29 mouse cellular contexts compared by ENCODE assay signal in genomic region chr1:139174058-139174832, GRCm38 (mm10).
DNase-seq lines count a peak whose midpoint lies in the region; ATAC-seq and TF ChIP-seq lines count a peak whose summit lies in the region.
"Had no signal": no experiment of that assay in that cellular context is flagged by ENCODE, and none has a peak within 500 bp of the region (broad histone marks: within the 10 kb centered on the region; RNA-seq: fewer than 3 reads in every experiment).

No protein-coding gene starts in this region.

- H3K36me3 ChIP-seq in intestine, embryonic 14.5 days (ENCODE audit: control insufficient read depth, insufficient read depth, low read length) = peaks cover 7% of the 10 kb centered on the region; the same call in 1 of the 2 replicates
- peaks cover 15% of the 10 kb centered on the region for H3K36me3 ChIP-seq in intestine, postnatal 0 days (ENCODE audit: control insufficient read depth, insufficient read depth)
- H3K36me3 ChIP-seq in lung, embryonic 16.5 days (ENCODE audit: control insufficient read depth, insufficient read depth, low read length) = no peaks in the 10 kb centered on the region
- H3K36me3 ChIP-seq in myocyte (ENCODE audit: control insufficient read depth, insufficient read depth) = no peaks in the 10 kb centered on the region
- H3K36me3 ChIP-seq in stomach, embryonic 16.5 days (ENCODE audit: control insufficient read depth, insufficient read depth, low read length) = peaks cover 6% of the 10 kb centered on the region; the same call in 1 of the 2 replicates

- no peaks in the 10 kb centered on the region for H3K79me2 ChIP-seq in myocyte (ENCODE audit: control insufficient read depth, insufficient read depth)

- no peak for ATAC-seq in intestine, embryonic 14.5 days (replicated peaks; ENCODE audit: low FRiP score, low TSS enrichment, low read depth)
- ATAC-seq in intestine, postnatal 0 days = no peak
- peak; percentile 82 for ATAC-seq in lung, embryonic 16.5 days (ENCODE audit: low read depth)
- ATAC-seq in stomach, embryonic 16.5 days (ENCODE audit: insufficient read depth, low FRiP score) = no peak
- ATAC-seq: activated CD4-positive, CD25-positive, alpha-beta regulatory T cell, adult 4 months; forebrain, embryonic 15.5 days had no signal

- no peak overlapping the region for H3ac ChIP-seq in myocyte (ENCODE audit: control insufficient read depth, insufficient read length)

- peak overlapping the region; percentile 81 for H3K27ac ChIP-seq in intestine, embryonic 14.5 days (ENCODE audit: low read depth)
- no peak overlapping the region for H3K27ac ChIP-seq in intestine, postnatal 0 days (ENCODE audit: low read depth, low read length)
- peak overlapping the region; percentile 83 for H3K27ac ChIP-seq in lung, embryonic 16.5 days (ENCODE audit: low read length)
- H3K27ac ChIP-seq in stomach, embryonic 16.5 days (ENCODE audit: low read length) = peak overlapping the region; percentile 80
- H3K27ac ChIP-seq: embryonic facial prominence, embryonic 10.5 days; embryonic facial prominence, embryonic 13.5 days; forebrain, embryonic 12.5 days; forebrain, embryonic 15.5 days; heart, embryonic 15.5 days; hindbrain, embryonic 10.5 days; hindbrain, embryonic 13.5 days had no signal

- no peaks in the 10 kb centered on the region for H3K27me3 ChIP-seq in intestine, embryonic 14.5 days (replicated peaks; ENCODE audit: control insufficient read depth, insufficient read depth, low read length)
- H3K27me3 ChIP-seq in intestine, postnatal 0 days (replicated peaks; ENCODE audit: control insufficient read depth, insufficient read depth, low read length) = no peaks in the 10 kb centered on the region
- no peaks in the 10 kb centered on the region for H3K27me3 ChIP-seq in lung, embryonic 16.5 days (ENCODE audit: control insufficient read depth, insufficient read depth, low read depth, low read length)
- H3K27me3 ChIP-seq in myocyte (ENCODE audit: control insufficient read depth, insufficient read depth, insufficient read length) = no peaks in the 10 kb centered on the region
- no peaks in the 10 kb centered on the region for H3K27me3 ChIP-seq in stomach, embryonic 16.5 days (ENCODE audit: control insufficient read depth, insufficient read depth, low read length)
- H3K27me3 ChIP-seq: embryonic facial prominence, embryonic 13.5 days; forebrain, embryonic 12.5 days; forebrain, embryonic 15.5 days; heart, embryonic 12.5 days; heart, embryonic 15.5 days; hindbrain, embryonic 13.5 days had no signal

- peaks cover 3% of the 10 kb centered on the region; the same call in 1 of the 2 replicates for H3K4me1 ChIP-seq in intestine, embryonic 14.5 days (replicated peaks; ENCODE audit: control insufficient read depth, insufficient read depth, low read length)
- no peaks in the 10 kb centered on the region for H3K4me1 ChIP-seq in intestine, postnatal 0 days (replicated peaks; ENCODE audit: control insufficient read depth, insufficient read depth, low read length)
- H3K4me1 ChIP-seq in lung, embryonic 16.5 days (replicated peaks; ENCODE audit: control insufficient read depth, insufficient read depth, low read length) = peaks cover 7% of the 10 kb centered on the region
- H3K4me1 ChIP-seq in stomach, embryonic 16.5 days (ENCODE audit: control insufficient read depth, insufficient read depth, low read length) = no peaks in the 10 kb centered on the region
- H3K4me1 ChIP-seq: embryonic facial prominence, embryonic 13.5 days; forebrain, embryonic 12.5 days; forebrain, embryonic 15.5 days; heart, embryonic 15.5 days; hindbrain, embryonic 10.5 days; hindbrain, embryonic 13.5 days had no signal

- WGBS in intestine, embryonic 14.5 days = 47% methylated on average over 3 of the region's 3 CpGs
- WGBS in intestine, postnatal 0 days = 62% methylated on average over 3 of the region's 3 CpGs
- WGBS in lung, embryonic 16.5 days = 44% methylated on average over 3 of the region's 3 CpGs
- 43% methylated on average over 3 of the region's 3 CpGs for WGBS in stomach, embryonic 16.5 days

- H3K9ac ChIP-seq in intestine, embryonic 14.5 days (ENCODE audit: low read length) = no peak overlapping the region
- no peak overlapping the region for H3K9ac ChIP-seq in intestine, postnatal 0 days (ENCODE audit: low read depth, low read length)
- no peak overlapping the region for H3K9ac ChIP-seq in lung, embryonic 16.5 days (ENCODE audit: low read length)
- no peak overlapping the region for H3K9ac ChIP-seq in stomach, embryonic 16.5 days (ENCODE audit: low read length)
- H3K9ac ChIP-seq: embryonic facial prominence, embryonic 13.5 days; forebrain, embryonic 12.5 days; forebrain, embryonic 15.5 days; heart, embryonic 12.5 days; heart, embryonic 15.5 days; hindbrain, embryonic 13.5 days had no signal

- no peak overlapping the region for H3K4me2 ChIP-seq in intestine, embryonic 14.5 days (ENCODE audit: low read length)
- H3K4me2 ChIP-seq in intestine, postnatal 0 days (replicated peaks; ENCODE audit: low read depth) = no peak overlapping the region
- H3K4me2 ChIP-seq in lung, embryonic 16.5 days (ENCODE audit: low read depth, low read length) = no peak overlapping the region
- H3K4me2 ChIP-seq in myocyte (ENCODE audit: low read depth) = no peak overlapping the region
- H3K4me2 ChIP-seq in stomach, embryonic 16.5 days (ENCODE audit: low read depth, low read length) = no peak overlapping the region
- H3K4me2 ChIP-seq: embryonic facial prominence, embryonic 13.5 days; forebrain, embryonic 12.5 days; forebrain, embryonic 15.5 days; heart, embryonic 12.5 days; heart, embryonic 15.5 days; hindbrain, embryonic 13.5 days had no signal

- H3K4me3 ChIP-seq in intestine, embryonic 14.5 days (ENCODE audit: low read depth, low read length) = no peak overlapping the region
- H3K4me3 ChIP-seq in intestine, postnatal 0 days (ENCODE audit: low read depth, low read length) = no peak overlapping the region
- H3K4me3 ChIP-seq in lung, embryonic 16.5 days (ENCODE audit: low read length) = no peak overlapping the region
- H3K4me3 ChIP-seq in myocyte = no peak overlapping the region
- no peak overlapping the region for H3K4me3 ChIP-seq in stomach, embryonic 16.5 days (replicated peaks; ENCODE audit: low read length)
- H3K4me3 ChIP-seq: embryonic facial prominence, embryonic 10.5 days; embryonic facial prominence, embryonic 13.5 days; erythroblast, embryonic 14.5 days; forebrain, embryonic 12.5 days; forebrain, embryonic 15.5 days; heart, embryonic 12.5 days; heart, embryonic 15.5 days; hindbrain, embryonic 10.5 days; hindbrain, embryonic 13.5 days had no signal

- DNase-seq in intestine, embryonic 14.5 days (ENCODE audit: low spot score) = no peak
- no peak for DNase-seq in lung, postnatal 25 days (ENCODE audit: low spot score)
- no peak for DNase-seq in heart, adult 11 months
- no peak for DNase-seq in thymus, postnatal 14 days
- DNase-seq: adrenal gland, adult 8-10 months; adrenal gland, postnatal 25 days; cerebellum, adult 11-12 months; cerebellum, adult 8-10 months; cerebellum, postnatal 10 days; cerebellum, postnatal 36 days; embryo, embryonic 11 days; gastrocnemius, postnatal 10 days; gastrocnemius, postnatal 36 days; heart, postnatal 10 days; heart, postnatal 36 days had no signal

- no peak for TF ChIP-seq POLR2A in myocyte (IDR thresholded peaks at IDR 0.05; ENCODE audit: insufficient read length, low read depth)

- TF ChIP-seq CTCF in intestine, postnatal 0 days (IDR thresholded peaks at IDR 0.05; ENCODE audit: low read depth) = no peak

- H3K9me3 ChIP-seq in intestine, embryonic 14.5 days (ENCODE audit: control insufficient read depth, low read length) = no peaks in the 10 kb centered on the region
- no peaks in the 10 kb centered on the region for H3K9me3 ChIP-seq in intestine, postnatal 0 days (ENCODE audit: control insufficient read depth)
- no peaks in the 10 kb centered on the region for H3K9me3 ChIP-seq in lung, embryonic 16.5 days (ENCODE audit: control insufficient read depth, low read length)
- no peaks in the 10 kb centered on the region for H3K9me3 ChIP-seq in stomach, embryonic 16.5 days (replicated peaks; ENCODE audit: control insufficient read depth, low read length)
- H3K9me3 ChIP-seq: embryonic facial prominence, embryonic 10.5 days; embryonic facial prominence, embryonic 13.5 days; forebrain, embryonic 12.5 days; forebrain, embryonic 15.5 days; heart, embryonic 12.5 days; heart, embryonic 15.5 days; hindbrain, embryonic 10.5 days; hindbrain, embryonic 13.5 days had no signal

TF ChIP-seq in myocyte, 11 proteins besides CTCF, POLR2A, EP300 and RAD21:
- peak in 2 of 3 experiments; percentile 46 to 76 for TF ChIP-seq MYOG (IDR thresholded peaks at IDR 0.05; ENCODE audit: control insufficient read depth in 1 of 3, insufficient read depth in 1 of 3, insufficient read length in 2 of 3, low read depth in 2 of 3)
- peak in 2 of 3 experiments; percentile 66 to 76 for TF ChIP-seq MYOD1 (IDR thresholded peaks at IDR 0.05; ENCODE audit: control insufficient read depth in 1 of 3, insufficient read length in 2 of 3, low read depth in 2 of 3)
- no peak for TF ChIP-seq CEBPB (IDR thresholded peaks at IDR 0.05; ENCODE audit: insufficient read depth, poor library complexity, severe bottlenecking)
- TF ChIP-seq USF1 (IDR thresholded peaks at IDR 0.05; ENCODE audit: low read depth) = no peak
- no peak for TF ChIP-seq SRF (IDR thresholded peaks at IDR 0.05; ENCODE audit: control insufficient read depth, insufficient read length, low read depth)
- TF ChIP-seq MAX (IDR thresholded peaks at IDR 0.05; ENCODE audit: low read depth) = no peak
- peak; percentile 35 for TF ChIP-seq TCF3 (IDR thresholded peaks at IDR 0.05; ENCODE audit: insufficient read length, low read depth)
